Mouse (Mus musculus): ENCODE data around the gene Rps16.
A peak's percentile ranks its signal among the peaks of the same experiment; 100 is the strongest.

Gene Rps16

DNA sequence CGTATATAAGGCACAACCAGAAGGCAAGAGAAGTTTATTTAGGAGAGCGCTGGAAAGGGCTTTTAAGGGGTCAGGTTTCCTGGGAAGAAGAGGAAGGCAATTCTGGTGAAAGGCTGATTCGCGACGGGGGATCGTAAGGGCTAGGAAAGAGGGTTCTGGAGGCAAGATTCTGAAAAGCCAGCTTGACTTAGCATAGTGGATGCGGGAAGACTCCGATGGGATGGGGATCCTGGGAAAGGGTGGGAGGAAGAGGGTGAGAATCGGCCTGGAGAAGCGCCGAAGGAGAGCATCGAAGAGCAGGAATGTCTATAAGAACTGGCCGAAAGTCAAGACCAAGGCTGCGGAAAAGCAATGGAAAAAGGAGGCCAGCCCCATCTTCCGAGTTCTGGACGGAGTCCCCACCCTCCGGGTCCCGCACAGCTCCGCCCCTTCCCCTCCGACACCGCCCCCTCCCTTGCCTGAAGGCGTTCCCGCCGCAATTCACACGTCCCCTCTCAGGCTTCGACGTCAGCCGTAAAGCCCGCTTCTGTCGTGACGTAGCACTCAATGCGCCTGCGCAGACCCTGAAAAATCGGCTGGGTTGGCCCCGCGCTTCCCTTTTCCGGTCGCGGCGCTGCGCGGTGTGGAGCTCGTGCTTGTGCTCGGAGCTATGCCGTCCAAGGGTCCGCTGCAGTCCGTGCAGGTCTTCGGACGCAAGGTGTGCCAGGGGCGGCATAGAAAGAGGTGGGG lies at the start of gene Rps16:
Gene Rps16 (plus strand): TSS at position 498 of the 729 bp plus-strand sequence.
- DNase-seq (ENCODE audit: extremely low spot score, low spot score): peak; percentile 99

DNA sequence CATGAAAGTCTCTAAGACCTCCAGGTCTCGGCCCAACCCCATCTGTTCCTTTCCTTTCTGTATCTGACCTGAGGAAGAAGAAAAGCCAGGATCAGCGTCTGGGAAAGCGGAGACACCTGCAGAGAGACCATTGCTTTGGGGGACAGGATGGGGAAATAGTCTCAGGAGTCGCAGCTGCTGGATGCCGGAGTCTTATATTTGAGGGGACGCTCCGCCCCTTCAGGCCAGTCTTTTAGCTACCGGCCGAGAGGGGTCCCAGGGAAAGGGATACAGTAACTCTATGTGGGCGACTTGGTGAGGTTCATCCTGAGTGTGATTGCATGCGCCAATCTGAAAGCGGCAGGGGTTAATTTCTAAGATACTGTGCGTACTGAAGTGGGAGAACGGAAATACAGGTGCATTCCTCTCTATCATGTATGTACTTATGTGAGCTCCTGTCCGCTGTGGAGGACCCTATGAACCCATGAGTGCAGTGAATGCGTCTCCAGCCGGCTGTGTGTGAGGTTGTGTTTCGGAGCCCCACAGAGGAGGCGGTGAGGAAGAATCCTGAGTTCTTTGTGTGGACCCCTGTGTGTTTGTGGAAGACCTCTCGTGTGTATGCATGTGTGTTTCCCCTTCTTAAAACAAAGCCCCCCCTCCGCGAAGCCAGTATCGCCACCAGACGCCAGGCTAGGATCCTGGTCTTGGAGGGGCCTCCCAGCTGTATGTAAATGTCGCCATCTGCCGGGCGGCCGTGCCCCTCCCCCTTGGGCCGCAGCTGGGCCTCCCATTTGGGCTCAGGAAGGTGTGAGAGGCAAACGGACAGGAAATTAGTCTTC lies 48.6 kb upstream of the Rps16 start, which contains the start of gene Dll3:
Gene Dll3 (minus strand): TSS at position 623 of the 818 bp plus-strand sequence.
- peak; percentile 80 for DNase-seq (ENCODE audit: extremely low spot score, low spot score)

- DNase-seq (ENCODE audit: extremely low spot score, low spot score): no peak
Observed at GRCm38 (mm10) chr7:28305641-28306040, 44.8 kb upstream of the Rps16 start.

DNA sequence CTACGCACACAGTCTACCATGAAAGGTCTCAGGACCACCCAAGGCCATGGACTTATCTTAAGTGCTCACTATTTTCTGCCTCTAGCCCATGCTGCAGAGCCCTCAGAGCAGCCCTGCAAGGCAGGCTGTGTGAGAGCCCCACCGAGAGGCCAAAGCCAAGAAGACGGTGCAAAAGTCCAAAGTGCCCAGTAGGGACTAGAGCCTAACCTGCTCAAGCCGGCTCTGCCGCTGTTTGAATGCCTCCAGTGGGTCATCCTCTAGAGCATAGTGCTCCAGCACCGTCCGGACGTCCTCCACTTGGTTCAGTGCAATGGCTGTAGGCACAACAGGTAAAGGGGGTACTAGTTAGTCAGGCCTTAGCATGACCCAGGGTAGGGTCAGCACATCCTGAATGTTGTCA lies 44.2 kb upstream of the Rps16 start:
- no peak for DNase-seq (ENCODE audit: extremely low spot score, low spot score)

DNA sequence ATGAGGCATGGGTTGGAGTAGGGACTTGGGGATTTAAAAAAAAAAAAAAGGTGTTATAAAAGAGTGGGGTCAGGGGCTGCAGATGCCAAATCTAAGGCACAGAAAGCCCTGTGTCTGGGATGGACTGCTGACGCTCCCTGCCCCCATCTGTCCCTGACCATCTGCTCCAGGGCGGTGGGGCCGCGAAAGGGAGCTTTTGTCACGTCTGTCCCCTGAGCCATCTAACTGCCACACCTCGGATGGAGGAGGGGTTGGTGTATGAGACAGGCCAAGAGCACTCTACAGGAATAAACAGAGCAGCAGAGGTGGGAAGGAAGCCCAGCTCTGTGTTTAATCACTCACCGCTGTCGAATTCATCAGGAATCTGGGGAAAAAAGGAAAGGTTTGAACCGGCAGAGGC lies 40.7 kb upstream of the Rps16 start:
- DNase-seq (ENCODE audit: extremely low spot score, low spot score): peak; percentile 30

DNA sequence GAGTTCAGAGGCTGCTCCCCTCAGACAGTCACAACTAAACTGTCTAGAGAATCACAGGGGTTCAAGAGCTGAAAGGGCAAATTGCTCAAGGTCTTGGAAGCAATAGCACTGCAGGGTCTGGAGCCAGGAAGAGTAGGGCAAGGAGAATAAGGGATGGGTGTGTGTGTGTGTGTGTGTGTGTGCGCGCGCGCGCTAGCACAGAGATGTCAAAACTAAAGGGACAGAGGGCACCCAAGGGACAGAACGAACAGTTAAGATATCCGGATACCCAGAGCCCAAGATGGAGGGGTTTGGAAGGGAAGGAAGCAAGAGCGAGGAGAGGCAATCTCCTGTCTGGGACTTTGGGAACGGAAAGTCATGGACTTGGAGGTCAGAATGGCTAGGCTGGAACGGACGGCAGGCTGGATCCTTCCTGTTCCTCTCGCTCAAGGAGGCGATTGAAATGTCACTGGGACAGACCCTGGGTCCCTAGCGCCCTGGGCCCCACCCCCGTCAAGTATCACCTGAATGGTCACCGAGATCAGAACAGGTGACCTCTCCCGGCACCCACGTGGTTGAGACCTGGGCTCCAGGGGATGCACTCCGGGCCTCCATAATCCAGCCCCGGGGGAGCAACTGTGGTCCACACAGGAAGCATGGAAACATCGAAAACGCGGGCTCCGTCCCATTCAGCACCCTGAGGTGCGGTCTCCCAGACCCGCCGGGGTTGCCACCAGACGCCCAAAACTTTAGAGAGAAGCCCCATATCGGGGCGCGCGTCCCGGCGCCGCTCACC lies 39.1 kb upstream of the Rps16 start:
- peak; percentile 31 for DNase-seq (ENCODE audit: extremely low spot score, low spot score)

DNA sequence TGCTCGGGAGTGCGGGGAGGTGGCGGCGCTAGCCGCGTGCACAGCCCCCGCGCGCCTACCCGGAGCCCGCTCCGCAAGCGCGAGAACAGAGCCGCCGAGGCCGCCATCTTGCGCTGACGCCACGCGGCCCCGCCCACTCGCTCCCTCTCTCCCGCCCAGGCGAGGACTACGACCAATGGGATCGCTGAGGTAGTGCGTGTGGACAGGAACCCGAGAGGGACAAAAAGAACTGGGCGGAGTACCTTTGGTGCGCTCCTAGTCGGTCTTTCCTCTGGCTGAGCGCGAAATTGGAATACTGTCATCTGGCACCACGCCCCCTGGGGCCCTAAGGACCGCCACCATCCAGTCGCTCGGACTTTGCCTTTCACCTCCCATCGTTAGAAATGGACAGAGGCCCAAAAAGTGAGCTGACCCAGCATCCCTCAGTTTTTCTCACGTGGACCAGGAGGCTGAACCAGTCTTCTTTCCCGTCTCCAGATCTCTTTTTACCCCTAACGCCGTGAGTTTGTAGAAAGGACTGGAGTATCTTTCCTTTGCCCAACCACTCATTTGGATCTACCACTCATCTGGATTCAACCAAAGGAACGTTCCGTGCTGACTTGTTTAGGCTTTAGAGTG lies 38.4 kb upstream of the Rps16 start, which contains the start of gene Timm50:
Gene Timm50 (minus strand): TSS at position 147 of the 618 bp plus-strand sequence.
- peak; percentile 94 for DNase-seq (ENCODE audit: extremely low spot score, low spot score)

GRCm38 (mm10) chr7:28318036-28318435 lies 32.4 kb upstream of the Rps16 start:
- DNase-seq (ENCODE audit: extremely low spot score, low spot score): no peak

DNA sequence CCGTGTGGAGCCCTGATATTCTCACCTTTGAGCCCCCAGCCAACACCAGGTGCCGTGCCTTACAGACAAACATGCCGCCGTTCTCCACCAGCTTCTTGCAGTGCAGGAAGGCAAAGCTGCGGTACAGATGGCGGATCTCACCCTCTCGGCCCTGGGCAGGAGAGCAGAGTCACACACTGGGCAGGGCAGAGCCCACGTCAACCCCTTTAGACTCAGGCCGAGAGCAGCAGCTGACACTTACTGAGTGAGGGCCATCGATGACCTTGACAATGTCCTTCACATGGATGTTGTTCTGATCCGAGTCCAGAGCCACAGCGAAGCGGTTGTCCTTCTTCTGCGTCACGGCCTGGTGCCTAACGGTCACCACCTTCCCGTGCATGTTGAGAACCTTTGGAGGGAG lies 31.7 kb upstream of the Rps16 start:
- no peak for DNase-seq (ENCODE audit: extremely low spot score, low spot score)

DNA sequence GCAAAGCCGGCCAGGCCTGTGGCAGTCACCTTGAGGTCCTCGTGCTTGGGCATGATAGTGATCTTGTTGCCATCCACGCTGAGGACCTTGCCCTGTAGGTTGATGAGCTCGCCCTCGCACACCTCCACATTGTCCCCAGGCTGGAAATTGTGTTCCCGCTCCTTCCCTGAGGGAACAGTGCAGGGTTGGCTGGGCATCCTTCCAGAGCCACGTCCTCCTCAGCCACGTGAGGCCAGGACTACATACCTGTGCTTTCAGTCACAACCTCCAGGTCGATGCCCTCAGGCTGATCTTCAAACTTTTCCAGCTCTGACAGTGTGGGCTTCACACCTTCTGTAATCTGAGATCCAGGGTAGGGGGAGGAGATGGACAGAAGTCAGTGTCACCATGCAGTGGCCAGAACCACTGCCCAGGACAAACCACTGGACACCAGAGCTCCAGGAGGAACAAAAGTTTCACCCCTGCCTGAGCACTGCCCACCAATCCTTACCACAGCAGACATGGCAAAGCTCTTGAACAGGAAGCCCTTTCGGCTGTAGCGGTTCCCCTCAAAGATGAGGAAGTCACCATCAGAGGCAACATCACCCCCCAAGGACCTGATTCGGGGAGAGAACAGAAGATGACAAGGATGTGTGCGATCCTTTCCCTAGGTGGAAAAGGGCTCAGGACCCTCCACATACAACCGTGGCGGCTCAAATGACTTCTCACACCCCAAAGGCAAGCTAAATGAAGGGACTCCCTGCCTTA lies 28.3 kb upstream of the Rps16 start:
- DNase-seq (ENCODE audit: extremely low spot score, low spot score): no peak

DNA sequence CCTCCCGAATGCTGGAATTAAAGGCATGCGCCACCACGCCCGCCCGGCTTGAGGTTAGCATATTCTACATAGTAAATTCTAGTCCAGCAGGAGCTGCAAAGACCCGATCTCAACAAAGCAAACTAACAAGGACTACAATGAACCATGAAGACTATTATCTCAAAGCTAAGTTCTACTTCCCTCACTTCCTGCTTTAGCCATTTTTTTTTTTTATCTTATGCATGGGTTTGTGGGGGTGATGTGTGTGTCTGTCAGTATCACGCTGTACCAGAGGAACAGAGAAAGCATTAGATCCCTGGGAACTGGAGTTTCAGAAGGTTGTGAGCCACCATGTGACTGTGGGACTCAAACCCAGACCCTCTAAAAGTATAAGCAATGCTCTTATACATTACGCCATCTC lies 25.2 kb upstream of the Rps16 start:
- no peak for DNase-seq (ENCODE audit: extremely low spot score, low spot score)

GRCm38 (mm10) chr7:28326457-28326856 lies 24.0 kb upstream of the Rps16 start:
- no peak for DNase-seq (ENCODE audit: extremely low spot score, low spot score)

- DNase-seq (ENCODE audit: extremely low spot score, low spot score): no peak
Observed at GRCm38 (mm10) chr7:28328260-28328659, 22.2 kb upstream of the Rps16 start.

DNA sequence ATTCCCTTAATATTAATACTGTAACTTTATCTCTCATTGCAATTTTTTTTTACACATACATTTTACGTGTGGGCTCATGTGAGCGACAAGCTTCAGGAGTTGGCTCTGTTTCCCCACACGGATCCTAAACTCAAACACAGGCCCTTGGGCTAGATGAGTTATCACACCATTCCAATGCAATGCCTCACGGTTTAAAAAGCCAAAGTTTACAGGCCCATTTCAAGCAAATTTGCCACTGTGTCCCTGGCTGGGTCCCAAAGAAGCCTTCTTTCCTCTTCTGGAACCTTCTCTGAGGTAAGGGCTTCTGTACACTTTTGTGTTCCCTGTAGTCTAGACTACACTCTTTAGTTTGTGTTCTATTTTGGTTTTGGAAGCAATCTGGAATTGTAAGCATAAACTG lies 15.9 kb upstream of the Rps16 start:
- DNase-seq (ENCODE audit: extremely low spot score, low spot score): no peak

DNA sequence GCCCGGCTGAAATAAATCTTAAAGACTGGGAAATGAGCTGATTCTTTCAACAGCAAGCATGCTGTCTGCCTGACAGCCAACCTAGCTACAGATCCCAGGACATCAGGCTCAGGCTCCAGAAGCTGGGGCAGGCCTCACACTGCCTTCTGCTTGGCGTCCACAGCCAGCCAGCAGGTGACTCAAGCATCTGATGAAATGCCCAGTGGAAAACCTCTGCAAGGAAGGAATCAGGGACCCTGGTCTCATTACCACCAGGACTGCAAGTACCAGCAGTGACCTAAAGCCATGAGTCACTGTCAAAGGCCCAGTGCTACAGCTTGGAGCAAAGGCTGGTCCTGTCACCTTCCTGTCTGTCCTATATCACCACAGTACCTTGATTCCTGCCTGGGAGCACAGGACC lies 15.0 kb upstream of the Rps16 start:
- no peak for DNase-seq (ENCODE audit: extremely low spot score, low spot score)

DNA sequence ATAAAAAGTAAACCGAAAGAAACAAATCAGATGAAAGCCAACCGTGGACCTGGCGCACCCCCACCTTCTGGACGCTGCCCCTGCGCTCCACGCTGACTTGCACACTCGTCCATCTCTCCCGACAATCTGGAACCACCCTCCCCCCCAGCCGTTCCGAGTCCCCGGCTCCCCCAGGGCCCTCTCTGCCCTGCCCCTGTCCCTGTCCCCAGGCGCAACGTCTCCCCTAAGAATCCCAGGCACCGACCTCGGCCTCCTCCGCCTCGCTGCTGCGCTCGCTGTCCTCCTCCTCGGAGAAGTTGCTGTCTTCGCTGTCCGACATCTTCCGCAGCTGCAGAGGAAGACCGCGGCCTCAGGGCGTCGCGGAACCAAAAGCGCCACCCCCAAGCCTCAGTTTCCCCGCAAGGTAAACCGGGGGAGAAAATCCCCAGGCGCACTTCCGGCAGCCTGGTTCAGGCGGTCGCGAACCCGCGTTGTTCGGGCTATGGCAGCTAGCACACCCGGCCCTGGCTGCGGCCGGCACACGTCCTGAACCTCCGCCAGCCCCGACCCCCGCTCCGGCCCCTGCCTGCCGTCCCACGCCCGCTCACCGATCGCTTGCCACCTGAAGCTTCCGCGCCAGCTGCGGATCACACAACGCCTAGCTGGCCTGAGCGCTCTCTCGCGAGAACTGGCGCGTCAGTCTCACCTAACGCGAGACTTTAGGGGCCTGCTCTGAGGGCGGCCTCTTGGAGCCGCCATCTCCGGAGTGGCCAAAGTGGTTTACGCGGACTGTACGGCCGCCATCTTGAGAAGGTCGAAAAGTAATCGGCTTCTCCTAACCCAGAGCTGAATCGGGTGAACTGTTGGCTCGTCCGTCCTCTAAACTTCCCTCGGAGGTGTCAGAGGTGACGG lies 12.1 kb upstream of the Rps16 start, which contains the start of gene Supt5:
Gene Supt5 (minus strand): TSS at position 639 of the 891 bp plus-strand sequence.
- DNase-seq (ENCODE audit: extremely low spot score, low spot score): peak; percentile 96

DNA sequence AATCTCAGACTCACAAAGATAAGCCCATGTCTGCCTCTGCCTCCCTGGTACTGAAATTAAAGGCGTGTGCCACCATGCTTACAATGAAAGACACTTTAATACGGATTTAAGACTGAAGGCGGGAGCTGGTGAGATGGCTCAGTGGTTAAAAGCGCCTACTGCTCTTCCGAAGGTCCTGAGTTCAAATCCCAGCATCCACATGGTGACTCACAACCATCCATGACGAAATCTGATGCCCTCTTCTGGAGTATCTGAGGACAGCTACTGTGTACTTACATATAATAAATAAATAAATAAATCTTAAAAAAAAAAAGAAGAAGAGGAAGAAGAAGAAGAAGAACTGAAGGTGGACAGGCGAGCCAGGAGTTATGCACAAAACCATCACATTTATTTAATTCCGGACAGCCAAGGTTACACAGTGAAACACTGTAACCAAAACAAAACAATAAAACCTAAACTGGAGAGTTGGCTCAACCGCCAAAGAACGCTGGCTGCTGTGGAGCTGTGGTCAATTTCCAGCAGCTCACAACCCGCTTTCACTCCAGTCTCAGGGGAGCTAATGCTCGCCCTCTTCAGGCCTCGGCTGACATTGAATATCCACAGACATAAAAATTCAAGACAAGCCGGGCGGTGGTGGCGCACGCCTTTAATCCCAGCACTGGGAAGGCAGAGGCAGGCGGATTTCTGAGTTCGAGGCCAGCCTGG lies 11.1 kb upstream of the Rps16 start:
- no peak for DNase-seq (ENCODE audit: extremely low spot score, low spot score)

GRCm38 (mm10) chr7:28341381-28341780 lies 9.1 kb upstream of the Rps16 start:
- DNase-seq (ENCODE audit: extremely low spot score, low spot score): no peak

GRCm38 (mm10) chr7:28344637-28345036 lies 5.8 kb upstream of the Rps16 start:
- peak; percentile 89 for DNase-seq (ENCODE audit: extremely low spot score, low spot score)

Data from neural tube, embryonic 10.5 days (tissue).